Mouse (Mus musculus) hindbrain, embryonic 16.5 days (tissue): ENCODE measurements around the gene 4930595D18Rik. TPM values are rescaled to one million over a fixed set of nuclear protein-coding genes. Genes with fewer than 3 reads are reported as not detected.
A peak's percentile ranks its signal among the peaks of the same experiment; 100 is the strongest.

Source experiments
- ATAC-seq: fragments of 200-750 bp; cut with Nextera tagmentation; 2 replicates; pipeline ENCODE4 v1.8.0; 2017; ENCODE audit warnings: moderate TSS enrichment, moderate library complexity
- H3K27ac ChIP-seq: fragments of 300-500 bp; sonication (generic); 2 replicates; pipeline ENCODE4 v1.5.1; 2014; ENCODE audit warnings: low read depth, mild to moderate bottlenecking, control low read depth, low read length, moderate library complexity
- H3K27me3 ChIP-seq: fragments of 300-500 bp; sonication (generic); replicated peaks from 2 replicates; pipeline ENCODE4 v1.6.1; 2014; ENCODE audit warnings: low read length; ENCODE audit not compliant: control insufficient read depth, insufficient read depth
- H3K36me3 ChIP-seq: fragments of 300-500 bp; sonication (generic); 2 replicates; pipeline ENCODE4 v1.6.1; 2014; ENCODE audit warnings: mild to moderate bottlenecking, low read length, moderate library complexity, mixed read lengths; ENCODE audit not compliant: control insufficient read depth, insufficient read depth
- H3K4me1 ChIP-seq: fragments of 300-500 bp; sonication (generic); 2 replicates; pipeline ENCODE4 v1.6.1; 2014; ENCODE audit warnings: low read depth, low read length; ENCODE audit not compliant: control insufficient read depth, insufficient read depth
- H3K4me2 ChIP-seq: fragments of 300-500 bp; sonication (generic); 2 replicates; pipeline ENCODE4 v1.6.1; 2014; ENCODE audit warnings: mild to moderate bottlenecking, low read length, control low read depth, moderate library complexity
- H3K4me3 ChIP-seq: fragments of 300-500 bp; sonication (generic); 2 replicates; pipeline ENCODE4 v1.5.1; 2014; ENCODE audit warnings: mild to moderate bottlenecking, low read length, control low read depth, moderate library complexity
- H3K9ac ChIP-seq: fragments of 300-500 bp; sonication (generic); 2 replicates; pipeline ENCODE4 v1.6.1; 2014; ENCODE audit warnings: low read depth, mild to moderate bottlenecking, control low read depth, low read length, moderate library complexity
- H3K9me3 ChIP-seq: fragments of 300-500 bp; sonication (generic); 2 replicates; pipeline ENCODE4 v1.6.1; 2014; ENCODE audit warnings: mild to moderate bottlenecking, low read length, moderate library complexity; ENCODE audit not compliant: control insufficient read depth
- WGBS: fragments of 180-500 bp; shearing (Covaris S2); extraction: QIAGEN DNeasy Blood & Tissue Kit; methylation state at CpG from one replicate; pipeline ENCODE4 v1.1.7; 2014; 5-methylcytosine and 5-hydroxymethylcytosine counted together
- polyA plus RNA-seq: library from polyadenylated mRNA; unstranded; fragments of >200 nt; fragmentation: Nextera tagmentation; extraction: Ambion mirVana; gene quantifications from 2 replicates; pipeline ENCODE4 v1.2.1, GENCODE M21; 2015

4930595D18Rik gene
- polyA plus RNA-seq, 1 experiment from 2014 or later = 0.19 TPM

GRCm38 (mm10) chr12:111182378-111182777 lies 1.9 kb downstream of the 4930595D18Rik start:
- 97% methylated on average over 6 of the region's 6 CpGs for WGBS
- H3K27ac ChIP-seq = no peak overlapping the region
- H3K9ac ChIP-seq = no peak overlapping the region
- no peaks in the 10 kb centered on the region for H3K36me3 ChIP-seq
- H3K27me3 ChIP-seq = no peaks in the 10 kb centered on the region
- H3K4me3 ChIP-seq = no peak overlapping the region
- no peaks in the 10 kb centered on the region for H3K9me3 ChIP-seq
- ATAC-seq = no peak
- H3K4me1 ChIP-seq = 0 out of 2 replicates have a peak, but pooled peaks cover 3% of the 10 kb centered on the region
- no peak overlapping the region for H3K4me2 ChIP-seq

- Histone ChIP-seq H3K9me3 (no peaks in the 10 kb centered on the region), H3K36me3 (no peaks in the 10 kb centered on the region), H3K4me2 (no peak overlapping the region), H3K9ac (no peak overlapping the region), H3K27ac (no peak overlapping the region), H3K4me3 (no peak overlapping the region), H3K4me1 (0 out of 2 replicates have a peak, but pooled peaks cover 3% of the 10 kb centered on the region), H3K27me3 (no peaks in the 10 kb centered on the region)
- no peak for ATAC-seq
- 83% methylated on average over 5 of the region's 5 CpGs for WGBS
Observed at GRCm38 (mm10) chr12:111181848-111182247, 2.4 kb downstream of the 4930595D18Rik start.

GRCm38 (mm10) chr12:111178772-111179171 lies 5.5 kb downstream of the 4930595D18Rik start:
- Histone ChIP-seq H3K4me2 (no peak overlapping the region), H3K4me1 (no peaks in the 10 kb centered on the region), H3K9ac (no peak overlapping the region), H3K27ac (no peak overlapping the region), H3K4me3 (no peak overlapping the region), H3K9me3 (no peaks in the 10 kb centered on the region), H3K36me3 (no peaks in the 10 kb centered on the region), H3K27me3 (no peaks in the 10 kb centered on the region)
- 83% methylated on average over 4 of the region's 4 CpGs for WGBS
- no peak for ATAC-seq

- H3K36me3 ChIP-seq = 0 out of 2 replicates have a peak, but pooled peaks cover 2% of the 10 kb centered on the region
- H3K27me3 ChIP-seq = no peaks in the 10 kb centered on the region
- ATAC-seq = no peak
- H3K4me2 ChIP-seq = peak overlapping the region; percentile 41
- H3K4me3 ChIP-seq = no peak overlapping the region
- peaks cover 35% of the 10 kb centered on the region for H3K4me1 ChIP-seq
- H3K27ac ChIP-seq = no peak overlapping the region
- WGBS = 70% methylated on average over 4 of the region's 4 CpGs
- no peaks in the 10 kb centered on the region for H3K9me3 ChIP-seq
- no peak overlapping the region for H3K9ac ChIP-seq
Observed at GRCm38 (mm10) chr12:111168891-111169290, 15.4 kb downstream of the 4930595D18Rik start.

- under 1% methylated on average over 46 of the region's 48 CpGs for WGBS
- H3K4me3 ChIP-seq = peak overlapping the region; percentile 87
- H3K36me3 ChIP-seq = no peaks in the 10 kb centered on the region
- peaks cover 51% of the 10 kb centered on the region for H3K4me1 ChIP-seq
- H3K4me2 ChIP-seq = peak overlapping the region; percentile 77
- H3K27ac ChIP-seq = peak overlapping the region; percentile 88
- H3K27me3 ChIP-seq = no peaks in the 10 kb centered on the region
- ATAC-seq = no peak
- H3K9ac ChIP-seq = peak overlapping the region; percentile 85
- H3K9me3 ChIP-seq = no peaks in the 10 kb centered on the region
Observed at GRCm38 (mm10) chr12:111166681-111167289, 17.5 kb downstream of the 4930595D18Rik start.

GRCm38 (mm10) chr12:111165831-111166591 lies 18.3 kb downstream of the 4930595D18Rik start, which contains the start of gene Traf3:
Traf3 (plus strand) TSS chr12:111166370.
- peaks cover 57% of the 10 kb centered on the region for H3K4me1 ChIP-seq

GRCm38 (mm10) chr12:111165146-111165812 lies 19.0 kb downstream of the 4930595D18Rik start:
- no peaks in the 10 kb centered on the region for H3K27me3 ChIP-seq
- no peak overlapping the region; the same call in 1 of the 2 replicates for H3K9ac ChIP-seq
- WGBS = 58% methylated on average over 10 of the region's 10 CpGs
- no peaks in the 10 kb centered on the region for H3K36me3 ChIP-seq
- peak overlapping the region; percentile 77 for H3K4me2 ChIP-seq
- peak; percentile 2; the same call in 1 of the 2 replicates for ATAC-seq
- H3K4me1 ChIP-seq = peaks cover 57% of the 10 kb centered on the region
- H3K9me3 ChIP-seq = no peaks in the 10 kb centered on the region
- H3K4me3 ChIP-seq = peak overlapping the region; percentile 87
- peak overlapping the region; percentile 88 for H3K27ac ChIP-seq

More at GRCm38 (mm10) chr12:111165831-111166591, 18.3 kb downstream of the 4930595D18Rik start, which contains the start of gene Traf3:
- Histone ChIP-seq H3K9ac (peak within 1 kb of the TSS; percentile 85), H3K27me3 (no peaks in the 10 kb centered on the region), H3K27ac (peak within 1 kb of the TSS; percentile 88), H3K4me3 (peak within 1 kb of the TSS; percentile 87), H3K9me3 (no peaks in the 10 kb centered on the region), H3K4me2 (peak within 1 kb of the TSS; percentile 77), H3K36me3 (no peaks in the 10 kb centered on the region)
- 10% methylated on average over 26 of the region's 105 CpGs for WGBS
- 0 out of 2 replicates have a peak, but pooled peaks have one; percentile 9 for ATAC-seq

- peak overlapping the region; percentile 74 for H3K4me2 ChIP-seq
- H3K4me1 ChIP-seq = peaks cover 51% of the 10 kb centered on the region
- peak overlapping the region; percentile 39 for H3K4me3 ChIP-seq
- no peaks in the 10 kb centered on the region for H3K9me3 ChIP-seq
- WGBS = 4% methylated on average over 13 of the region's 13 CpGs
- peak overlapping the region; percentile 60 for H3K9ac ChIP-seq
- peak; percentile 89 for ATAC-seq
- no peaks in the 10 kb centered on the region for H3K27me3 ChIP-seq
- H3K36me3 ChIP-seq = no peaks in the 10 kb centered on the region
- H3K27ac ChIP-seq = peak overlapping the region; percentile 88
Observed at GRCm38 (mm10) chr12:111164310-111164751, 20.0 kb downstream of the 4930595D18Rik start.
